Mouse (Mus musculus) liver, embryonic 12.5 days (tissue): ENCODE results near the gene Smad3. TPM values are rescaled to one million over a fixed set of nuclear protein-coding genes. Genes with fewer than 3 reads are reported as not detected.

Experiments used
- ATAC-seq: fragments of 200-750 bp; cut with Nextera tagmentation; 2 replicates; pipeline ENCODE4 v1.8.0; 2017; ENCODE audit warnings: moderate number of reproducible peaks, mild to moderate bottlenecking, moderate library complexity
- H3K27ac ChIP-seq: fragments of 300-500 bp; sonication (generic); 2 replicates; pipeline ENCODE4 v1.5.1; 2016; ENCODE audit warnings: mild to moderate bottlenecking
- H3K27me3 ChIP-seq: fragments of 300-500 bp; sonication (generic); replicated peaks from 2 replicates; pipeline ENCODE4 v1.6.1; 2016; ENCODE audit warnings: mild to moderate bottlenecking, moderate library complexity
- H3K36me3 ChIP-seq: fragments of 300-500 bp; sonication (generic); 2 replicates; pipeline ENCODE4 v1.6.1; 2016; ENCODE audit warnings: mild to moderate bottlenecking, moderate library complexity
- H3K4me1 ChIP-seq: fragments of 300-500 bp; sonication (generic); 2 replicates; pipeline ENCODE4 v1.6.1; 2016
- H3K4me2 ChIP-seq: fragments of 300-500 bp; sonication (generic); 2 replicates; pipeline ENCODE4 v1.6.1; 2016; ENCODE audit warnings: mild to moderate bottlenecking, moderate library complexity
- H3K4me3 ChIP-seq: fragments of 300-500 bp; sonication (generic); 2 replicates; pipeline ENCODE4 v1.5.1; 2016; ENCODE audit warnings: mild to moderate bottlenecking, moderate library complexity
- H3K9ac ChIP-seq: fragments of 300-500 bp; sonication (generic); 2 replicates; pipeline ENCODE4 v1.6.1; 2016; ENCODE audit warnings: mild to moderate bottlenecking, moderate library complexity
- H3K9me3 ChIP-seq: fragments of 300-500 bp; sonication (generic); replicated peaks from 2 replicates; pipeline ENCODE4 v1.6.1; 2016; ENCODE audit warnings: mild to moderate bottlenecking, moderate library complexity
- WGBS: fragments of 180-500 bp; shearing (Covaris S2); methylation state at CpG from one replicate; pipeline ENCODE4 v1.1.7; 2016; ENCODE audit not compliant: insufficient replicate concordance; 5-methylcytosine and 5-hydroxymethylcytosine counted together
- polyA plus RNA-seq: library from polyadenylated mRNA; unstranded; fragments of >200 nt; fragmentation: Nextera tagmentation; extraction: Ambion mirVana; gene quantifications from 2 replicates; pipeline ENCODE4 v1.2.1, GENCODE M21; 2016

Smad3 gene
- polyA plus RNA-seq, 1 experiment from 2014 or later: 7.2 TPM

GRCm38 (mm10) chr9:63603849-63604248 lies 153.9 kb downstream of the Smad3 start:
- Histone ChIP-seq H3K4me1 (peaks cover 31% of the 10 kb centered on the region), H3K36me3 (0 out of 2 replicates have a peak, but pooled peaks cover 6% of the 10 kb centered on the region), H3K9ac (peak overlapping the region; percentile 88), H3K4me3 (peak overlapping the region; percentile 80), H3K27ac (peak overlapping the region; percentile 74), H3K27me3 (no peaks in the 10 kb centered on the region), H3K9me3 (no peaks in the 10 kb centered on the region), H3K4me2 (peak overlapping the region; percentile 77)
- 28% methylated on average over 6 of the region's 6 CpGs for WGBS
- ATAC-seq: peak; percentile 52; the same call in 1 of the 2 replicates

GRCm38 (mm10) chr9:63602043-63602939 lies 155.5 kb downstream of the Smad3 start, which contains the start of the genes Iqch and Aagab:
Gene Iqch, minus strand, starts transcription at chr9:63602493.
Gene Aagab, plus strand, starts transcription at chr9:63602660.
- no peaks in the 10 kb centered on the region for H3K27me3 ChIP-seq
- peak within 1 kb of the TSS; percentile 80 for H3K4me3 ChIP-seq
- no peaks in the 10 kb centered on the region for H3K9me3 ChIP-seq
- 1% methylated on average over 64 of the region's 70 CpGs for WGBS
- peaks cover 31% of the 10 kb centered on the region for H3K4me1 ChIP-seq
- peak within 1 kb of the TSS; percentile 88 for H3K9ac ChIP-seq
- H3K4me2 ChIP-seq: peak within 1 kb of the TSS; percentile 77
- 0 out of 2 replicates have a peak, but pooled peaks cover 6% of the 10 kb centered on the region for H3K36me3 ChIP-seq
- ATAC-seq: peak; percentile 99
- peak within 1 kb of the TSS; percentile 74 for H3K27ac ChIP-seq

Other genes starting within 250 kb of the Smad3 start
- not detected in 2 replicates for gene Iqch, start 155.5 kb downstream of the Smad3 start, polyA plus RNA-seq
- gene Aagab, start 155.3 kb downstream of the Smad3 start, polyA plus RNA-seq: 25.3 and 26.2 TPM in 2 replicates